Mouse (Mus musculus) thymus, postnatal 0 days (tissue): Measurements from ENCODE around the gene Akr1a1. TPM values are rescaled to one million over a fixed set of nuclear protein-coding genes. Genes with fewer than 3 reads are reported as not detected.

Experiments
- DNase-seq: peaks from one replicate; pipeline ENCODE4 v3.0.0-alpha.2; 2015; ENCODE audit warnings: low spot score
- polyA plus RNA-seq: library from polyadenylated mRNA; unstranded; fragments of >200 nt; fragmentation: Nextera tagmentation; extraction: Ambion mirVana; gene quantifications from 2 replicates; pipeline ENCODE4 v1.2.1, GENCODE M21; 2015

Akr1a1 gene
- polyA plus RNA-seq, 1 experiment from 2014 or later, result 637 TPM

DNA sequence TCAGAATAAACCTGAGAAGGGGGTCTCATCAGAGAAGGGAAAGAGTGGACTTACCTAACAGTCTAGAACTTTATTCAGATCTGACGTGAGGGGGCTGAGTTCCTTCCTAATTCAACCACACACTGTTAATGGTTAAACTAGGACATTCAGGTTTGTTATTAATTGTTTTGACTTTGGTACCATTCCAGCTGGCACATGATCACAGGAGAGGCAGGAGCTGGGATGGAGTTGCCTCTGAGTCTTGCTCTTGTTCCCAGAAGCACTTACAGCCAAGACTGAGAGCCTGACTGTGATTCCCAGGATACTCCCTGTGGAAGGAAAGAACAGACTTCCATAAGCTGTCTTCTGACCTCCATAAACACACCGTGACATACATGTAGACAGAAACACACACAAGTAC, 8.0 kb upstream of the Akr1a1 start:
- DNase-seq, result no peak

DNA sequence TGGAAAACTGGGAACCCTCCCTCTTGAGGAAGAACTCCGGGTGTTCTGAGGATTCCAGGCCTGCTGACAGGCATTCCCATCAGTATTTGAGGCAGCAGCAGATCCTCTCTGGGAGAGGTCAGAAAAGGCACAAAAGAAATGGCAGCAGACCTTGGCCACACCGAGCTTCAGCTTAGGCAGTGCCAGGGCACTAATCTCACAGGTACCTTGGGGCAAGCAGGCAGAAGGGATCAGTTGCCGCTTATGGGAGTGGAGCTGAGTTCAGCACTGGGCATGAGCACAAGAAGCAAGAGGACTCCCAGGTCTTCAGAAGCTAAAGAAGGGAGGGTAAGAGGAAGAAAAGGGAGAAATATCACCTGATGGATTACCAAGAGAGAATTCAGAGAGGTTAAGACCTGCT, 6.5 kb upstream of the Akr1a1 start:
- DNase-seq, result no peak

DNA sequence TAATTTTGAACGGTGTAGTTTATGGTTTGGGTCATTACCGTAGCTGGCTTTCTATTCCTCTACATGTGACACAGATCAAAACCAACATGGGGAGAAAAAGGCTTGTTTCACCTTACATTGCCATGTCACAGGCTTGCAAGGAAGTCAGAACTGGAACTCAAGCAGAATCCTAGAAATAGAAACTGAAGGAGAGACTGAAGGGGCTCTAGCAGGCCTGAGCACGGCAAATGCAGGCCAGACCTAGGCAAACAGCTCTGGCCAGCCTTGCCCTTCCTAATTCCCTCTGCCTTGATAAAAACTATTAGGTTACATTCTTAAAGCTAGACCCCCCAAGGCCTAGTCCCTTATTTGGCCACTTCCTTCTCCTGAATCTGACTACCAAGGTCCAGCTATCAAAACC, 4.2 kb upstream of the Akr1a1 start:
- DNase-seq, result no peak

DNA sequence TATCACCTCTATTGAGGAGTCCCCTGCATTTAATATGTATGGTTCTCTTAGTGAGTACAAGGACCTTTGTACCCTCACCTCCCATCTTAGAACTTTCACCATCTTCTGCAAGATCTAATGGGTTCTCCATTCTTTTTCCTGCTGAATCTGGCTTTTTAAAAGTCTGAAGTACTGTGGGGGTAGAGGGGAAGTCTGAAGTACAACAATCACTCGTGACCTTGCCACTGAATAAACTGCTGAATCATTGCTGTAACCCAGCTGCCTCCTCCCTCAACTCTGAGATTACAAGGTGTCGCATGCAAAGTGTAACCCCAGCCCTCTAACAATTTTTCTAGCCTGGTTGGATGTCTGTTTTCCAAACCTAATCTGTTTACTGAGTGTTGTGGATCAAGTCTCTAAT, 3.6 kb upstream of the Akr1a1 start:
- DNase-seq, result no peak

DNA sequence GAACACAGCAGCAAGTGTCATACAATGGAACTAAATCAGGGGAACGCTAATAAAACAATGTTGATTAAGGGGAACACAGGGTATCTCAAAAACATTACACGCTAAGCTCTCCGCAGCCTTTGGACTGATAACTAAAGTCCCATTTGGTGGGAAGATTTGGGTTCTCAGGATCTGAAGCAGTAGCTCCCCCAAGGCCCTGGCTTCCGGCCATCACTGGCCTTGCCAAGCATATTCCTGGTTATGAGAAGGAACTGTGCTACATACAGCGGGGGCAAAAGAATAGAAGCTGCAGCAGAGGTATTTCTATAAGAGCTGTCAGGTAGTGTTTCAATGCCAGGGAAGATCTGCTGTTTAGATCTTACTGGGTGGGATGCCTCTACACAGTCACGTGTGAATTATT, 1.7 kb upstream of the Akr1a1 start:
- no peak for DNase-seq

DNA sequence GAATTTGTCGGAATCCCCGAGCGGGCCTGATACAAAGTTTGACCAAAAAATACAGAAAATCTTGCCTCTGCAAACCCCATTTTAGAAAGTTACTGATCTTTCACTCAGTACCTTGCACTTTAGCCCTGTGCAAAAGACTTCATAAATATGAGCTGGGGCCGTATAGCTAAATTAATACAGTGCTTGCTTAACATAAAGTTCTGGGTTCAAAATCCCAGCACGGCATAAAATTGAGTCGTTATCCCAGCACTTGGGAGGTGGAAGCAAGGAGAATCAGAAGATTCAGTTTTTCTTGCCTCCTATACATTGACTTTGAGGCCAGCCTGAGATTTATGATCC, 286 bp upstream of the Akr1a1 start:
- DNase-seq, result no peak

DNA sequence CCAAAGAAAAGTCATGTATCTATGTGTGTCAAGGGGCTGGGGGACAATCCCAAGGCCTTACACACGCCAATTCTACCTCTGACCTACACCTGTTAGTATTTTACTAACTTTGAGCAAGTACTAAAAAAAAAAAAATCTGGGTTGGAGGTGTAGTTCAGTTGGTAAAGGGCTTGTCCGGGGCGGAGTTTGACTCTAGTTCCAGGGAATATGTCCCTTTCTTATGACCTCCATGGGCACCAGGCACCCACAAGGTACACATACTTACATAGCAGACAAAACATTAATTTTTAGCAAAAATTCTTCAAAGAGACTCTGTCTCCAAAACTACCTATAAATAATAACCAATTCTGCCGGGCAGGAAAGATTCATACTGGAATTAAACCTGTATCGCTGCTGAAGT, 1.1 kb downstream of the Akr1a1 start:
- no peak for DNase-seq

DNA sequence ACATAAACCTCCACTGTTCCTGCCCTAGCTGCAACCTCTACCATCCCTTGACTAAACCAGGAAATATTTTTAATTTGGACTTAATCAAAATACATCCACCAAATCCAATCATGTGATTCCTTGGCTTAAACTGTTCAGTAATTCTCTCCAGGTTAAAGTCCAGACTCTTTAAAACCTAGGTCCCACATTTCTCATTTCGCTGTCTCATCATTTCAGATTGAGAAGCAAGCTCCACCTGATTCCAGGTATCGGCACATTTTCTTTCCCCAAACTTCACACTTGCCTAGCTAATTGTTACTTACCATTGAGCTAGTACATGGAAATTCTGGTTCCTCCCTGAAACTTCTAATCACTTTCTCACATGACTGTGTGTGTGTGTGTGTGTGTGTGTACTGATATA, 2.1 kb downstream of the Akr1a1 start:
- no peak for DNase-seq

DNA sequence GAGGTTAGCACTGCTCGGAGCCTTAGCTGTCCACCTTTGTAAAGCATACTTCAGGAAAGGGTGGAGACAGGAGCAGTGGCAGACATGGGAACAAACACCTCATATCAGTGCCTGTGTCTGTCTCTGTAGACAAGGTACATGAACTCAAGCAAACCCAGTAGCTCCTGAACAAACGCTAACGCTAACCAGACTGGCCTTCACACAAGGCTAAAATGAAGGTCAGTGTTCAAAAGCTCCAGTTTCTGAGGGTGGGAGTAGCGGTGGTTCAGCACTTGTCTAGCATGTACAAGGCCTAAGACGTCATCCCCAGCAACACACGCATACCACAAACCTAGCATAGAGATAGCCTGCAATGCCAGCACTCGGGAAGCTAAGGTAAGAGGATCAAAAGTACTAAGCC, 5.9 kb downstream of the Akr1a1 start:
- no peak for DNase-seq

DNA sequence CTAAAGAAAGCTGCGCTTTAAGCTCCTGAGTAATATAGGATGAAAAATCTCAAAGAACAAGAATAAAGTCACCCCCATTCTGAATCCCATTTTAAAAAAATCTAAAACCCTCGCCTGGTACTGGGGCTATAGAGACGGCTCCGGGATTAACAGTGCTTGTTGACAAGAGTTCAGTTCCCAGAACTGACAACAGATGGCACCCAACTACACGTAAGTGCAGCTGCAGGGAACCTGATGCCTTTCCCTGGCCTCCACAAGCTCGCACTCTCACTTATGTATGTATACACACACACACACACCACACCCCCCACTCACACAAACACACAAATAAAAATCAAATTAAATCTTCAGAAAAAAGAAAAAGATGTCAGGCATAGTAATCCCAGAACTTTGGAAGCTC, 7.2 kb downstream of the Akr1a1 start:
- DNase-seq, result peak; percentile 35

DNA sequence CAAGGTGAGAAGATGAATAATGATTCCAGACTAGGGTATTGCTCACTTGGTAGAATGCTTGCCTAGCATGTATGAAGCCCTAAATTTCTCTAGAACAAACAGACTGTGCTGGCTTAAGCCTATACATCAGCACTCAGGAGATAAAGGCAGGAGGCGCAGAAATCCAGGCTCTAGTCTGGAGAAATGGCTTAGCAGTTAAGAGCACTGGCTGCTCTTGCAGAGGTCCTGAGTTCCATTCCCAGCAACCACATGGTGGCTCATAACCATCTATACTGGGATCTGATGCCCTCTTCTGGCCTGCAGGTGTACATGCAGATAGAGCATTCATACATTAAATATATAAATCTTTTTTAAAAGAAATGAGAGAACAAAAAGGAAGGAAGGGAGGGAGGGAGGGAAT, 9.4 kb downstream of the Akr1a1 start:
- DNase-seq, result no peak

DNA sequence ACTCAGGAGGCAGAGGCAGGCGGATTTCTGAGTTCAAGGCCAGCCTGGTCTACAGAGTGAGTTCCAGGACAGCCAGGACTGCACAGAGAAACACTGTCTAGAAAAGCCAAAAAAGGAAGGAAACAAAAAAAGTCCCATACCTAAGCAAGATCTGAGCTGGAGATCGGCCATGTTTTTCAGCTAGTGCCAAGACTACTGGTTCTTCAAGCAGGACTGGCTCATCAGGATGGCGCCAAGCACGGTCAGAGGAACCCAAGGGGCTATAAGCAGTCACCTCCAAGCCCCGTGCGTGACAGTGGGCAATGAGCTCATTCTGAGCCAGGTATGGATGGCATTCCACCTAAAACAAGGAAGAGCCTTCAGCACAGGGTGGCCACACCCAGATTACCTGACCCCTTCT, 12.7 kb downstream of the Akr1a1 start:
- no peak for DNase-seq

DNA sequence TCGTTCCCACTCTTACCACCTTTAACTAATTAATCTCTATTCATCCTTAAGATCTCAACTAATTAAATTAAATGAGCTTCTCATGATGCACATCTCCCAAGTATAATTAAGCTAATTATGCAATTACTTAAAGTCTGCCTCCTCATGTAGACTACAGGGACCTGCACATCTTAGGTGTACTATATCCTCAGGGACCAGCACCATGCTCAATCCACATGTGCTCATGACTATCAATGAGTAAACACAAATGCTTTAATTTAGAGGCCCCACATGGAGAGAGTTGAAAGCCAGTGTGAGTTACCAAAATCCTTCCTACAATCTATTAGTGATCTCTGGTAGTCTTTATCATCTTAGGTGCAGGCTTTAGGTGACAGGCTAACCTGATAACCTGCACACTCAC, 16.3 kb downstream of the Akr1a1 start:
- DNase-seq, result no peak

DNA sequence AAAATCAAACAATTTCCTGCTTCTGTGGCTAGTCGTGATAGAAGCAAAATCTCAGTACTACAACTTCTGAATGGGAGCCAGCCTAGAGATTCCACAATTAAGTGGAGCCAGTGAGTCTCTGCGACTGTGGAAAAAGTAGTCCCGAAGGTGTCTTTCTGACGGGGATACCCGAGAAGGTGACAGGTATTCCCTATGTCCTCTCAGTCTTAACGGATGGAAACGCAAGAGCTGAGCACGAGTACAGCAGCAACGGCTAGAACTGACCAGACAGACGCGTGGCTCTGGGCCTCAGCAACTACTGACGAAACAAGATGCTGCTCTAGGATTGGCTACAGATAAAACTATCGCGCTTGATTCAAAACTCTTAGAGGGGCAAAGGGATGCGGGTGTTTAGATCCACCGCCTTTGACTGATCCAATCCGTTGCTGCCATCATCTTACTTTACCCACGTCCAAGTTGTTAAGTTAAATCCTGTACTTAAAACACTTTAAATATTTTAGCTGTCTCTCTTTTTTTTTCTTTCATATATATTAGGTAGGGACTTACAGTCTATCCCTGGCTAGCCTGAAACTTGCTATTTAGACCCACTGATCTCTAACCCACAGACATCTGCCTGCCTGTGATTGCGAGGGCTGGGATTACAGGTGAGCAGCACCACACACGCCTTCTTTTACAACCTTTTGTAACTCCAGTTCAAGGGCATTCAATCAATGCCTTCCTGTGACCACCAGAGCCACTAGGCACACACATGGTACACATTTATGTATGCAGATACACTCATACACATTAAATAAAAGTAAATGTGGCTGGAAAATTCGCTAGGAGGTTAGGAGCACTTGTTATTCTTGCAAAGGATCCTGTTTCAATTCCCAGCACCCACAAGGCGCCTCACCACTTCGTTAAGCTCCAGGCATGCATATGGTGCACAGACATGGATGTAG, 23.5 kb downstream of the Akr1a1 start, which contains the start of gene Nasp:
TSS of gene Nasp (minus strand) at position 220 of the 941 bp plus-strand sequence.
- DNase-seq, result peak; percentile 89

DNA sequence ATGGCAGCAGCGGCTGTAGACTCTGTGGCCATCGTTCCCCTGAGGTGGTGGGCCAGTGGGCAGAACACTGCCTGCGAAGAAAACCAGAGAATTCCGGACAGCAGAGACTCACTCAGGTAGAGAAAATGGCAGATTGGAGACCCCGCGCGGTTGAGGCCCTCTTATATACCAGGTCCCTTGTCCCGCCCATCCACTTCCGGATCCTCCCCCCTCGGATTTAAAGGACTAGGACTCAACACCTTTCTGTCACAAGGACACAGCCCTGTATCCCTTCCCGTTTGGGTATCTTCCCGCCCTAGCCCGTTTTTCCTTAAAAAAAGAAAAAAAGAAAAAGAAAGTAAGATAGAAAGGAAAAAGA, 24.1 kb downstream of the Akr1a1 start:
- DNase-seq, result peak; percentile 94

DNA sequence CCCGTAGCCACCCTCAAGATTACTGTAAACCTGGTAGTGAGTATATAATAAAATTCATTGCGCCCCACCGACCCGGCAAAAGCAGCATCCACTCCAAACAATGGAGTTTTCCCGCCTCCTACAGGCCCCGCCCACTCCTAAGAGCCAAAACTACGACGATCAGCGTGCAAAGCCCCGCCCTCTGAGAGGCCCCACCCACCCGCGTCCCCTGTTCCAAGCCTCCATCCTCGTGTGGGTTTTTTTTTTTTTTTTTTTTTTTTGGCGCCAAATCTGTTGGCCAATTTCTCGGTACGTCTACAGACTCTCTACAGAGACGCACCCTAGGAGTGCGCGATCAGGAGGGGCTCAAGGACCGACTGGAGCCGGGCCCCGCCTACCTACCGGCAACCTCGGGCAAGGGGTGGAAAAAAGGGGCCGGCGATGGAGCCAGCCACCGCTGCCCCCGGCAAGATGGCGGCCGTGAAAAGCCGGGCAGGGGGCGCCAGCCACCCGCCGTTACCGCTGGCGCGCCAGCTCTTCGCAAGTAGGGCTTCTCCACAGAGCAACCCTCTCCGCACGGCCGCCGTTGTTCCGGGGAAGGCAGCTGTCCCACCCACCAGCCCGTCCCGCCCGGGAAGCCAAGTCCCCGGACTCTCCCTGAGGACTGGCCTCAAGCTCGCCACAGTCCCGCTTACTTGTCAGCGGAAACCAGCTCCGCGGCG, 24.7 kb downstream of the Akr1a1 start:
- DNase-seq, result peak; percentile 91

DNA sequence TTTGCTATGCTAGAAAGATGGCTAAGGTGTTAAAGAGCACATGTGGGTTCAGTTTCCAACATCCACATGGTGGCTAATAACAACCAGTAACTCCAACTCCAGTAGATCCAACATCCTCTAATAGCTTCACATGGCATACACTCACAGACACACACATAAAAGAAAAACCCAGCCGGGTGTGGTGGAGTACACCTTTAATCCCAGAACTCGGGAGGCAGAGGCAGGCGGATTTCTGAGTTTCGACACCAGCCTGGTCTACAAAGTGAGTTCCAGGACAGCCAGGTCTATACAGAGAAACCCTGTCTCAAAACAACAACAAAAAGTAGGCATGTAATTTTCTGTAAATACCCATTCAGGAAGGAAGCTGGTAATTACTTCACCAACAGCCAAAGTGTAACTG, 26.6 kb downstream of the Akr1a1 start:
- DNase-seq, result no peak

DNA sequence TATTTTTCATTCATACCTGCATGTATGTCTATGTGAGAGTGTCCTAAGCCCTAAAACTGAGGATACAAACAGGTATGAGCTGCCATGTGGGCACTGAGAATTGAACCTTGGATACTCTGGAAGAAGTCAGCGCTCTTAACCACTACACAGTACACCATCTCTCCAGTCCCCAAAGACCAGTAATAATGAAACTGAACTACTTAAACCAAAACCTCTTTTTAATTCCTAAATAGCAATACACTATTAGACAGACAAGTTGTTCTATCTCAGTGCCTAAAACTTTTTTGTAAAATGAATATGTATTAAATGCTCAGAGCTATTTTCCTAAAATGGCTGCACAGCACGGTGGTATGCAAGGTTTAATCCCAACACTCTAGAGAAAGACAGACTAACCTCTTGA, 36.2 kb downstream of the Akr1a1 start:
- DNase-seq, result no peak

DNA sequence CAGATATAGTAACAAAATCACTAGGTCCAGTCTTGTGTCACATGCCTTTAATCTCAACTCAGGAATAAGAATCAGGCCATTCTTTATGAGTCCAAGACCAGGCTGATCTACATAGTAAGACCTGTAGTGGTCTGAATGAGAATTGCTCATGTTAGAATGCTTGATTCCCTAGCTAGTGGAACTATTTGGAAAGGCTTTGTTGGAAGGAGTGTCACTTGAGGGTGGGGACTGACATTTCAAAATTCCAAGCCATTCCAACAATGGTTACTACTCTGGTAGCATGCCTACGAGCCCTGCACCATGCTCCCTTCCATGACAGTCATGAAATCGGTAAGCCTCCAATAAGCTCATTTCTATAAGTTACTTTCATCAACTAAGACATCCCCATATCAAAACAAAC, 38.9 kb downstream of the Akr1a1 start:
- DNase-seq, result no peak

DNA sequence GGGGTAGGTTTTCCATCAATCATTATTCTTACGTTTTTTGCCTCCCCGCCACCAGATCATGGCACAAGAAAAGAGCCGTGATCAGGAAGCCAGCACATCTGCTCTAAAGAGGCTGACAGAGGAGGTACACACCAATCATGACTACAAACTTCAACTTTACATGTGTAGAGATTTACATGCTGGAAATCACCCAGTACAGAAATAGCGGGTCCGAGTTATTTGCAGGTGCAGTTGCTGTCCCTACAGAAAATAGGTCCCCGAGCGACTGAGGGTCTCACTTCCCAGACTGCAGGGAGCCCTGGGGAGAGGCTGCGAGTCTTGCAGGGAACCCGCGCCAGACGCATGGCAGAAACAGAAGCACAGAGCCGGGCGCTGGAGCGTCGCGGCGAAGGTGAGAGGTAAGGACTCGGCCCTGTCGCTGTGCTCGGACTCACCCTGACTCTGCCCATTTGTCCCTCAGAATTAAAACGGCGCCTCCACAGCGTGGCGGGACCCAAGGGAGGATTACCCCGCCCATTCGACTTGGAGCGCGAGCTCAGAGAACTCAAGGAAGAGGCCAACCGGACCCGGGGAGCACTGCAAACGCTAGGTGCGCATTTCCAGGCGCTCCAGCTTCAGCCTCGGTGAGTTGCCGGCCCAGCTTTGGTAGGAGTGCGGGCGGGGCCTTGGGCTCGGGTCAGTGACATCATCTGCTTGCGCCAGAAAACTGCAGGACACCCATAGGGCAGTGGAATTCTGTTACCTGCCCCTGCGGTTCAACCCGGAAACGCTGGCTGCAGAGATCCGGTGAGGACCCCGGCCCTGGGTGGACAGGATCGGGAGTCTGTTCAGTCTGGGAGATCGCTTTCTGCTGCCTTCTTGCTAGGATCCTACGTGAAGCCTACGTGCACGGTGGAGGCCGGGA, 54.2 kb downstream of the Akr1a1 start:
- DNase-seq, result peak; percentile 61

DNA sequence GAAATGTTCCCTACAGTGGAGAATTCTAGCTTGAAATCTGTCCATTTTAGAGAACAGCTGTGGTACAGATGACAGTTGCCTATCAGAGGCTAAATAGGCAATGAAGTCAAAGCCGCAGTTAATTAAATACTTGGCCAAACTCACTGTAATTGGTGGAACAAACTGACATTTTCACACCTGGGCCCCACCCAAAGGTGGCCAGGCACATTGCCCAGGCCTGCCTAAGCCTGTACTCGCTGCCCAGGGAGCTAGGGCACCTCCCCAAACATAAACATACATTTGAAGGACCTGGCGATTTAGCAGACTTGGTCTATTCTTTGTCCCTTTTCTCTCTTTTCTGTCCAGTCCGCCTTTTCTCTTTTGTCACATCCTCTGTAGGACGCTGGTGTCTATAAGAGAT, 55.1 kb downstream of the Akr1a1 start, which contains the start of gene Ccdc17:
TSS of gene Ccdc17 (plus strand) at position 276 of the 400 bp plus-strand sequence.
- no peak for DNase-seq

DNA sequence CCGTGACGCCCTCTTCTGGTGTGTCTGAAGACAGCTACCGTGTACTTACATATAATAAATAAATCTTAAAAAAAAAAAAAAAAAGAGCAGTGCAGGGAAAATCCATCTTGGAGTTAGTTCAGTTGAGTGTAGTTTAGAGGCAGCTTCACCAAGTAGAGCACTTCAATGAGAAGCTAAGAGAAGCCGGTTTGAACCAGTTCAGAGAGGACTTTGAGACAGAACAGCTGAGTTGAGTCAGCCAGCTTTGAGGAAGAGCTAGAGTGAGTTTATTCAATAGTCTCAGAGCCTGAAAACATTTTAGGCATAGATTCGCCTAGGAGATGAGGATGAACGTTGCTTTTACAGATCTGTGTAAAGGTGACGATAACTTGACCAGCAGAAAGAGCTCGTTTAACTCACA, 55.7 kb downstream of the Akr1a1 start:
- DNase-seq, result no peak
